Mouse (Mus musculus) embryo, embryonic 10.5 days (tissue): ENCODE measurements around the gene Vmn2r9.
"Not testable (repeated sequence)": the region's sequence is repeated elsewhere in the genome, so short reads cannot be mapped to it uniquely, and the experiment has no call there.

Experiments
- DNase-seq: peaks from one replicate; pipeline ENCODE4 v3.0.0-alpha.2; 2015; ENCODE audit warnings: low spot score

Vmn2r9 gene

GRCm38 (mm10) chr5:108852501-108852900 lies at the start of gene Vmn2r9:
TSS of gene Vmn2r9 (minus strand) at chr5:108852601.
- DNase-seq = not testable (repeated sequence)

GRCm38 (mm10) chr5:108866746-108867145 lies 14.3 kb upstream of the Vmn2r9 start:
- peak; percentile 66 for DNase-seq

- no peak for DNase-seq
These were observed 2.9 kb downstream of the Vmn2r9 start for GRCm38 (mm10) chr5:108849466-108849865.

GRCm38 (mm10) chr5:108836156-108836555 lies 16.2 kb downstream of the Vmn2r9 start:
- DNase-seq = peak; percentile 56

DNA sequence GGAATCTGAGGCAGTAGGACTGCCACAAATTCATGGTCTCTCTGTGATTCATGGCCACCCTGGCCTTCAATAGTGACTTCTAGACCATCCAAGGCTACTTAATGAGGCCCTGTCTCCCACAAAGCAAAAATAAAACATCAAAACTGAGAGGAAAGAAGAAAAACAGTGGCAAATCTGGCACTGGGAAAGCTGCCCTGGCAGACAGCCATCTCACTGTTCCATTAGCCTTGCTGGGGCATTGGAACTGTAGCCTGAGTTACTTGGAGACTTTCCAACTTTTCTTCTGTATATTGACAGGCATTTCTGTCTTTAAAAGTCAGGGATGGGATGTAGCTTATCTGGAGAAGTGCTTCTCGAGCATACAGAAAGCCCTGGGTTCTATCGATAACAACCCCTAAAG lies 29.1 kb downstream of the Vmn2r9 start:
- no peak for DNase-seq

- DNase-seq = not testable (repeated sequence)
These were observed 43.7 kb downstream of the Vmn2r9 start, which contains the start of gene Vmn2r8 for GRCm38 (mm10) chr5:108808750-108809149. TSS of gene Vmn2r8 (minus strand) at chr5:108808850.

DNA sequence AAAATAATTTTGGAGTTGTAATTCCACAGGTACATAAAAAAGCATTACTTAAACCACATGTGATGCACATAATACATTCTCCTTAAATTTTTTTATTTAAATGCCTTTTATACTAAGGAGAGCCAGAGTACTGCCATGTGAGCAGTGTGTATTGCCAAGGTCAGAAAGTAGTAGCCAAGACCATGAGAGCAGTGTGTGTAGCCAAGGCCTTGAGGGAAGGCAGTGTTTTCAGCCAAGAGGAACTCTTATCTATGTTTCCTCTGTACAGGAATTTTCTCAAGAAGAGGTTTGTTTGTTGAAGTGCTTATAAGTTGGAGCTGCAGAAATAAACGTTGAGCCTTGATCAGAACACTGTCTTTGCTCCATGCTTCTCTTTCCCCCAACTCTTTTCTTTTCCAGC lies 48.8 kb downstream of the Vmn2r9 start:
- DNase-seq = no peak

DNA sequence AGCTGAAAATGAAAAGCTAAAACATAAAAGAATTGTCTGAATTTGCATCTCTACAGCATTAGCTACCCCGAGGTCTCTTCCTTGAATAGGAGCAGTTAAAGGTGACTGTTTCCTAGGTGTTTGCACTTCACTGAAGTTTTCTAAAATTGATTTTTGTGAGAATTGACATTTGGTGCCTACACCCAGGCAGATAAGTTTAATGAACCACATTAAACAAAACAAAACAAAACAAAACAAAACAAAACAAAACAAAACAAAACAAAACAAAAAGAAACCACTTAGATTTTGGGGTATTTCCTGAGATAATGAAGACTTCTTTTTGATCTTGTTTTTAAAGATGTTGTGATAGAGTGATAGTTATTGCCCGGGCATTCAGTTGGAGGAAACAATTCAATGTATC lies 57.1 kb downstream of the Vmn2r9 start, which contains the start of gene Tmed11:
TSS of gene Tmed11 (minus strand) at position 101 of the 400 bp plus-strand sequence.
- DNase-seq = not testable (repeated sequence)

GRCm38 (mm10) chr5:108790385-108790784 lies 62.0 kb downstream of the Vmn2r9 start:
- peak; percentile 53 for DNase-seq
